Mouse (Mus musculus) lung, adult 2 months (tissue): ENCODE results near the gene Tgfbr2.

Source experiments
- CTCF ChIP-seq: fragments of 200-500 bp; IDR thresholded peaks from 2 replicates; pipeline ENCODE4 v1.5.1; 2011; ENCODE audit warnings: mild to moderate bottlenecking, low read length, control low read depth; ENCODE audit not compliant: insufficient read depth
- POLR2A ChIP-seq: fragments of 200-500 bp; IDR thresholded peaks from 2 replicates; pipeline ENCODE4 v1.6.1; 2011; ENCODE audit warnings: low read depth, mild to moderate bottlenecking, control low read depth, low read length, borderline replicate concordance; ENCODE audit errors: extremely low read depth

GRCm38 (mm10) chr9:116060691-116061090 lies 114.5 kb downstream of the Tgfbr2 start:
- peak; percentile 71 for TF ChIP-seq CTCF
- no peak for TF ChIP-seq POLR2A
